Mouse (Mus musculus): ENCODE results near the gene Gckr. TPM values are rescaled to one million over a fixed set of nuclear protein-coding genes. Genes with fewer than 3 reads are reported as not detected.

Gene Gckr
- polyA plus RNA-seq, 1 experiment from 2014 or later, result 0.10 TPM

- Histone ChIP-seq H3K4me3 (ENCODE audit: low read depth, low read length) (no peak overlapping the region), H3K27me3 (replicated peaks; ENCODE audit: control insufficient read depth, insufficient read depth, low read length) (no peaks in the 10 kb centered on the region), H3K9ac (ENCODE audit: low read depth, low read length) (no peak overlapping the region), H3K4me2 (replicated peaks; ENCODE audit: low read depth) (no peak overlapping the region), H3K27ac (ENCODE audit: low read depth, low read length) (no peak overlapping the region), H3K4me1 (replicated peaks; ENCODE audit: control insufficient read depth, insufficient read depth, low read length) (no peaks in the 10 kb centered on the region), H3K36me3 (ENCODE audit: control insufficient read depth, insufficient read depth) (peaks cover 27% of the 10 kb centered on the region), H3K9me3 (ENCODE audit: control insufficient read depth) (no peaks in the 10 kb centered on the region)
- no peak for ATAC-seq
- 91% methylated on average over 6 of the region's 6 CpGs for WGBS
- no peak for TF ChIP-seq CTCF (IDR thresholded peaks at IDR 0.05; ENCODE audit: low read depth)
Observed at GRCm38 (mm10) chr5:31273018-31273417, 24.2 kb upstream of the Gckr start.

GRCm38 (mm10) chr5:31279245-31279988 is 17.8 kb upstream of the Gckr start:
- no peak for ATAC-seq
- Histone ChIP-seq H3K4me1 (replicated peaks; ENCODE audit: control insufficient read depth, insufficient read depth, low read length) (no peaks in the 10 kb centered on the region), H3K9me3 (ENCODE audit: control insufficient read depth) (no peaks in the 10 kb centered on the region), H3K27ac (ENCODE audit: low read depth, low read length) (no peak overlapping the region), H3K27me3 (replicated peaks; ENCODE audit: control insufficient read depth, insufficient read depth, low read length) (no peaks in the 10 kb centered on the region), H3K4me3 (ENCODE audit: low read depth, low read length) (no peak overlapping the region), H3K4me2 (replicated peaks; ENCODE audit: low read depth) (no peak overlapping the region), H3K9ac (ENCODE audit: low read depth, low read length) (no peak overlapping the region), H3K36me3 (ENCODE audit: control insufficient read depth, insufficient read depth) (peaks cover 32% of the 10 kb centered on the region)
- TF ChIP-seq CTCF (IDR thresholded peaks at IDR 0.05; ENCODE audit: low read depth), result no peak
- WGBS, result 85% methylated on average over 20 of the region's 20 CpGs

- ATAC-seq, result no peak
- no peak for TF ChIP-seq CTCF (IDR thresholded peaks at IDR 0.05; ENCODE audit: low read depth)
- H3K27ac ChIP-seq (ENCODE audit: low read depth, low read length), result no peak overlapping the region
- H3K27me3 ChIP-seq (replicated peaks; ENCODE audit: control insufficient read depth, insufficient read depth, low read length), result no peaks in the 10 kb centered on the region
- H3K36me3 ChIP-seq (ENCODE audit: control insufficient read depth, insufficient read depth), result peaks cover 20% of the 10 kb centered on the region
- H3K4me2 ChIP-seq (replicated peaks; ENCODE audit: low read depth), result no peak overlapping the region
- WGBS, result 82% methylated on average over 4 of the region's 4 CpGs
- H3K4me3 ChIP-seq (ENCODE audit: low read depth, low read length), result no peak overlapping the region
- no peaks in the 10 kb centered on the region for H3K4me1 ChIP-seq (replicated peaks; ENCODE audit: control insufficient read depth, insufficient read depth, low read length)
- H3K9ac ChIP-seq (ENCODE audit: low read depth, low read length), result no peak overlapping the region
- no peaks in the 10 kb centered on the region for H3K9me3 ChIP-seq (ENCODE audit: control insufficient read depth)
Observed at GRCm38 (mm10) chr5:31288225-31288624, 9.0 kb upstream of the Gckr start.

GRCm38 (mm10) chr5:31288655-31289054 is 8.6 kb upstream of the Gckr start:
- no peaks in the 10 kb centered on the region for H3K4me1 ChIP-seq (replicated peaks; ENCODE audit: control insufficient read depth, insufficient read depth, low read length)
- H3K9ac ChIP-seq (ENCODE audit: low read depth, low read length), result no peak overlapping the region
- H3K4me3 ChIP-seq (ENCODE audit: low read depth, low read length), result no peak overlapping the region
- H3K4me2 ChIP-seq (replicated peaks; ENCODE audit: low read depth), result no peak overlapping the region
- no peak for ATAC-seq
- 73% methylated on average over 3 of the region's 3 CpGs for WGBS
- H3K36me3 ChIP-seq (ENCODE audit: control insufficient read depth, insufficient read depth), result peaks cover 16% of the 10 kb centered on the region
- no peak overlapping the region for H3K27ac ChIP-seq (ENCODE audit: low read depth, low read length)
- no peaks in the 10 kb centered on the region for H3K9me3 ChIP-seq (ENCODE audit: control insufficient read depth)
- TF ChIP-seq CTCF (IDR thresholded peaks at IDR 0.05; ENCODE audit: low read depth), result no peak
- no peaks in the 10 kb centered on the region for H3K27me3 ChIP-seq (replicated peaks; ENCODE audit: control insufficient read depth, insufficient read depth, low read length)

- Histone ChIP-seq H3K4me3 (ENCODE audit: low read depth, low read length) (no peak overlapping the region), H3K9ac (ENCODE audit: low read depth, low read length) (no peak overlapping the region), H3K36me3 (ENCODE audit: control insufficient read depth, insufficient read depth) (peaks cover 10% of the 10 kb centered on the region; the same call in 1 of the 2 replicates), H3K4me2 (replicated peaks; ENCODE audit: low read depth) (peak overlapping the region; percentile 70), H3K27me3 (replicated peaks; ENCODE audit: control insufficient read depth, insufficient read depth, low read length) (no peaks in the 10 kb centered on the region), H3K27ac (ENCODE audit: low read depth, low read length) (no peak overlapping the region), H3K9me3 (ENCODE audit: control insufficient read depth) (no peaks in the 10 kb centered on the region), H3K4me1 (replicated peaks; ENCODE audit: control insufficient read depth, insufficient read depth, low read length) (no peaks in the 10 kb centered on the region)
- WGBS, result 65% methylated on average over 3 of the region's 3 CpGs
- no peak for TF ChIP-seq CTCF (IDR thresholded peaks at IDR 0.05; ENCODE audit: low read depth)
- ATAC-seq, result no peak
Observed at GRCm38 (mm10) chr5:31289626-31290230, 7.5 kb upstream of the Gckr start.

GRCm38 (mm10) chr5:31290521-31291360 is 6.5 kb upstream of the Gckr start, which contains the start of gene Ift172:
TSS of gene Ift172 (minus strand) at chr5:31291116.
- no peak within 1 kb of the TSS for H3K27ac ChIP-seq (ENCODE audit: low read depth, low read length)
- H3K4me2 ChIP-seq (replicated peaks; ENCODE audit: low read depth), result peak within 1 kb of the TSS; percentile 70
- H3K9ac ChIP-seq (ENCODE audit: low read depth, low read length), result peak within 1 kb of the TSS; percentile 48; the same call in 1 of the 2 replicates
- TF ChIP-seq CTCF (IDR thresholded peaks at IDR 0.05; ENCODE audit: low read depth), result no peak
- ATAC-seq, result peak; percentile 95
- no peaks in the 10 kb centered on the region for H3K9me3 ChIP-seq (ENCODE audit: control insufficient read depth)
- WGBS, result 2% methylated on average over 45 of the region's 45 CpGs
- H3K4me1 ChIP-seq (replicated peaks; ENCODE audit: control insufficient read depth, insufficient read depth, low read length), result no peaks in the 10 kb centered on the region
- H3K4me3 ChIP-seq (ENCODE audit: low read depth, low read length), result peak within 1 kb of the TSS; percentile 46
- H3K27me3 ChIP-seq (replicated peaks; ENCODE audit: control insufficient read depth, insufficient read depth, low read length), result no peaks in the 10 kb centered on the region
- H3K36me3 ChIP-seq (ENCODE audit: control insufficient read depth, insufficient read depth), result peaks cover 2% of the 10 kb centered on the region; the same call in 1 of the 2 replicates
